Mouse (Mus musculus): Measurements from ENCODE around the gene 4930558K02Rik. TPM values are rescaled to one million over a fixed set of nuclear protein-coding genes. Genes with fewer than 3 reads are reported as not detected.

4930558K02Rik gene
- polyA plus RNA-seq, 1 experiment from 2014 or later: not detected

Other genes with a start within 250 kb of the 4930558K02Rik start
- not detected in 2 replicates for gene Fasl, start 191.1 kb downstream of the 4930558K02Rik start, polyA plus RNA-seq (2014; fragmentation: Nextera tagmentation; extraction: Ambion mirVana)
- 33.0 and 40.4 TPM in 2 replicates for gene Suco, start 103.0 kb downstream of the 4930558K02Rik start, polyA plus RNA-seq (2014; fragmentation: Nextera tagmentation; extraction: Ambion mirVana)
- 33.3 and 38.6 TPM in 2 replicates for gene Pigc, start 10.4 kb downstream of the 4930558K02Rik start, polyA plus RNA-seq (2014; fragmentation: Nextera tagmentation; extraction: Ambion mirVana)